Mouse (Mus musculus): ENCODE data around the gene Gm47283.
A peak's percentile ranks its signal among the peaks of the same experiment; 100 is the strongest.
"Not testable (repeated sequence)": the region's sequence is repeated elsewhere in the genome, so short reads cannot be mapped to it uniquely, and the experiment has no call there.

The Gm47283 gene

GRCm38 (mm10) chrY:90784438-90784837 lies at the start of gene Gm47283:
TSS of gene Gm47283 (plus strand) at chrY:90784738.
- DNase-seq (ENCODE audit: low read depth, low spot score), result not testable (repeated sequence)

GRCm38 (mm10) chrY:90735181-90735895 lies 49.2 kb upstream of the Gm47283 start:
- DNase-seq (ENCODE audit: low read depth, low spot score), result not testable (repeated sequence)

GRCm38 (mm10) chrY:90736217-90737000 lies 48.1 kb upstream of the Gm47283 start:
- not testable (repeated sequence) for DNase-seq (ENCODE audit: low read depth, low spot score)

GRCm38 (mm10) chrY:90737606-90738430 lies 46.7 kb upstream of the Gm47283 start:
- DNase-seq (ENCODE audit: low read depth, low spot score), result no peak

GRCm38 (mm10) chrY:90738431-90738680 lies 46.2 kb upstream of the Gm47283 start:
- DNase-seq (ENCODE audit: low read depth, low spot score), result no peak

- not testable (repeated sequence) for DNase-seq (ENCODE audit: low read depth, low spot score)
These were observed 45.6 kb upstream of the Gm47283 start for GRCm38 (mm10) chrY:90738841-90739530.

GRCm38 (mm10) chrY:90739531-90740012 lies 45.0 kb upstream of the Gm47283 start:
- DNase-seq (ENCODE audit: low read depth, low spot score), result not testable (repeated sequence)

GRCm38 (mm10) chrY:90740013-90740561 lies 44.5 kb upstream of the Gm47283 start:
- DNase-seq (ENCODE audit: low read depth, low spot score), result peak; percentile 95

GRCm38 (mm10) chrY:90741006-90741405 lies 43.5 kb upstream of the Gm47283 start:
- peak; percentile 96 for DNase-seq (ENCODE audit: low read depth, low spot score)

GRCm38 (mm10) chrY:90741452-90742260 lies 42.9 kb upstream of the Gm47283 start:
- peak; percentile 93 for DNase-seq (ENCODE audit: low read depth, low spot score)

- not testable (repeated sequence) for DNase-seq (ENCODE audit: low read depth, low spot score)
These were observed 42.1 kb upstream of the Gm47283 start for GRCm38 (mm10) chrY:90742261-90743052.

GRCm38 (mm10) chrY:90743053-90743810 lies 41.3 kb upstream of the Gm47283 start:
- DNase-seq (ENCODE audit: low read depth, low spot score), result not testable (repeated sequence)

- no peak for DNase-seq (ENCODE audit: low read depth, low spot score)
These were observed 40.7 kb upstream of the Gm47283 start for GRCm38 (mm10) chrY:90743811-90744220.

GRCm38 (mm10) chrY:90744381-90744981 lies 40.1 kb upstream of the Gm47283 start:
- DNase-seq (ENCODE audit: low read depth, low spot score), result not testable (repeated sequence)

- not testable (repeated sequence) for DNase-seq (ENCODE audit: low read depth, low spot score)
These were observed 39.3 kb upstream of the Gm47283 start for GRCm38 (mm10) chrY:90745256-90745655.

- not testable (repeated sequence) for DNase-seq (ENCODE audit: low read depth, low spot score)
These were observed 29.8 kb upstream of the Gm47283 start, which contains the start of gene Gm21860 for GRCm38 (mm10) chrY:90754721-90755120. TSS of gene Gm21860 (minus strand) at chrY:90754821.

GRCm38 (mm10) chrY:90839077-90839476 lies 54.5 kb downstream of the Gm47283 start, which contains the start of gene Gm21748:
TSS of gene Gm21748 (minus strand) at chrY:90839177.
- DNase-seq (ENCODE audit: low read depth, low spot score), result not testable (repeated sequence)
